Mouse (Mus musculus) retina, postnatal 7 days (tissue): ENCODE measurements at regions not wholly inside any gene's neighbourhood (a gene's known extent, or its start where the extent isn't known, plus 50 kb on each side); places are given as distances from the start of the nearest gene placed in this dataset.

ENCODE experiments used
- DNase-seq: peaks from one replicate; pipeline ENCODE4 v3.0.0-alpha.2; 2012; ENCODE audit warnings: low read depth, low spot score

DNA sequence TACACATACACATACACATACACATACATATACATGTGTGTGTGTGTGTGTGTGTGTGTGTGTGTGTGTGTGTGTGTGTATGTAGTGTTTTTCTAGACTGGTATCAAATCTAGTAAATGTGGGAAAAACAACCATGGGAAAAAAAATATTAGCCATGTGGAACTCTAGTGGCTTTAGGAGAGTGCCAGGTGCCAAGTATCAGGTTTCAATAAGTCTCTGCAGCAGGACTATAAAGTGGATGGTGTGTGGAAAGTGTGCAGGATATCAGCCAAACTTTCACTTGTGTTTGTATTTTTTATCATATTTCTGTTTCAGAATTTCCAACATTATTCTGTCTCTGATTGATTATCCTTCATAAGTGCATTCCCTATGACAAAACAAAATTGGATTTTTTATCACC lies 653.3 kb upstream of the Fam98a start:
- no peak for DNase-seq

DNA sequence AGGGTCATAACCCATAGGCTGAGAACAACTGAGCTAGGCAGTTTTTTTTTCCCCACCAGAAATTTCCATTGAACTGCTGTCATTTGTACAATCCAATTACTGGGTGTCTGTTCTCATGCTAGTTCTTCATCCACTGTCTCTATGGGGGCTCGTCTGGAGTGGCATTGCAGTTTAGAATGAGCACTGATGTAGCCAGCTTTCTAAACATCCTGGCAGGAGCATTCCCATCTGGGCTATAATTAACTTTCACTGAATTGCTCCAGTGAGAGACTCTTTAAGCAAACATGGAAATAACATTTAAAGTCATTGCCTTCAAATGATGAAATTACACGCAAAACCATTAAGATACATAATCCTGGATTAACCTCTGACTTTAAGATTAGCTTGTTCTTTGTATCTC lies 633.1 kb upstream of the Fam98a start:
- DNase-seq, result peak; percentile 5

DNA sequence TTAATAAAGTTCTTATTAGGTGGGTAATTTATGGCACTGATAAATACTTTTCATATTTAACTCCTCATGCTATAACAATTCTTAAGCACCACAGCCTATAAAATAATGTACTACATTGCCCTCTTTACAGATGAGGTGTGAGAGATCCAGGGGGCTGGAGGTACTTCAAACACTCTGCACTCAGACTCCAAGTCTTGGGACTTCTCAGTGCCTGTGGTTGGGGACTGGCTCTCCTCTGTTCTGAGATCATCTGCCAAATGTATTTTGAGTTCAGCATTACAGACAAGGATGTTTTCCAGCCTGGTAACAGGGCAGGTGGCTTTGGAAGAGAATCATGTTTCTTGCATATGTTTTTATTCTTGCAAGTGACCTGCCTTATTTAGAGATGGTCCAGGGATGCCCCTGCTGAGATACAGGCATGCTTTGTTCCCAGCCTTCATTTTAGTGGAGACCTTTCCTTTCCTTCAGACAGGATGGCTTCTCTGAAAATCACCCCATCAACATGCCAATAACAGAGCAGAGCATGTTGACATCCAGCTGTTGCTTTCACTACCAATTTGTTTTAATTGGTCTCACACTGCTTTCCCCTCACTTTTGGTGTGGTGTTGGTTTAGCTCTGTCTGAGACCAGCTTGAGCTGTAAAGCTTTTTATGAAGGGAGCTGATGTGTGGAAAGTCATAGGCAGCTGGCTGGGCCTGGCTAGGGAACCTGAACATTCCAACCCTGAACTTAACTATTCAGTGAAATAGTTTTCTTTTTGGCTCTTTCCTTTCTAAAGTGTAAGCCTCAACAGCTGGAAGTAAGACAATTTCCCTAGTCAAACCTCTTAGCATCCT lies 585.1 kb upstream of the Fam98a start:
- DNase-seq, result no peak

DNA sequence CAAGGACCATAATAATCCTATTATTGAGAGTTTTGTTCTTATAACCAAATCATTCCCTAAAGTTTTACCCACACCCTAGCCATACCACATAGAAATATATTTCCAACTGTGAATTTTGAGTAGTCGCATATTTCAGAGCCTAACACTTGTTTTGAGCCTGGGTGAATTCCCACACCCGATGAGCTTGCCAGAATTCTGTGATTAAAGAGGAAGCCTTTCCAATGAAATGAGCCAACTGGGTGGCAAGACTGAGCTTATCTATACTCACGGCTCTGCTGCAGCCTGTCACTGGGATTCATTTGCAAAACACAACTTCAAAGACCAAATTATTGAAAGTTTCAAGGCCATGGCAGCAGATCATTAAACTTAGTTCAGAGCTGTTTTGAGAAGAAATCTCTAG lies 582.3 kb upstream of the Fam98a start:
- no peak for DNase-seq

DNA sequence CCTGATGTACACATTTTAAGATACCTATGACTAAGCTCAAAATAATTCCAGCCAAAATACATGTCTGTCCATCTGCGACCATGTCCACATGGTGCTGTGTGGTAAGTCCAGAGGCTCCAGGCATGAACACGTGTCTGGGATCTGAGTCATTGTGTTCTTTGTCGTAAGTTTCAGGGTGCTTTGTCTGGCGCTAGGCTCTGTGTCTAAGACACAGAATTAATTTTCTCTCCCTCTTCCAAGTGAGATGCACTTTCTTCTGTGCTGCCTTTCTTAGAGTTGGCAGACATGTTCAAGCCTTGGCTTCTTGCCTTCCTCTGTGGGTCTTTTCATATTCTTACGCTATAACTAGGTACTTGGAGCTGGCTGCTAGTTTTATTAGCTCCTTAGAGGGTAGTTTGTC lies 573.5 kb upstream of the Fam98a start:
- DNase-seq, result no peak

DNA sequence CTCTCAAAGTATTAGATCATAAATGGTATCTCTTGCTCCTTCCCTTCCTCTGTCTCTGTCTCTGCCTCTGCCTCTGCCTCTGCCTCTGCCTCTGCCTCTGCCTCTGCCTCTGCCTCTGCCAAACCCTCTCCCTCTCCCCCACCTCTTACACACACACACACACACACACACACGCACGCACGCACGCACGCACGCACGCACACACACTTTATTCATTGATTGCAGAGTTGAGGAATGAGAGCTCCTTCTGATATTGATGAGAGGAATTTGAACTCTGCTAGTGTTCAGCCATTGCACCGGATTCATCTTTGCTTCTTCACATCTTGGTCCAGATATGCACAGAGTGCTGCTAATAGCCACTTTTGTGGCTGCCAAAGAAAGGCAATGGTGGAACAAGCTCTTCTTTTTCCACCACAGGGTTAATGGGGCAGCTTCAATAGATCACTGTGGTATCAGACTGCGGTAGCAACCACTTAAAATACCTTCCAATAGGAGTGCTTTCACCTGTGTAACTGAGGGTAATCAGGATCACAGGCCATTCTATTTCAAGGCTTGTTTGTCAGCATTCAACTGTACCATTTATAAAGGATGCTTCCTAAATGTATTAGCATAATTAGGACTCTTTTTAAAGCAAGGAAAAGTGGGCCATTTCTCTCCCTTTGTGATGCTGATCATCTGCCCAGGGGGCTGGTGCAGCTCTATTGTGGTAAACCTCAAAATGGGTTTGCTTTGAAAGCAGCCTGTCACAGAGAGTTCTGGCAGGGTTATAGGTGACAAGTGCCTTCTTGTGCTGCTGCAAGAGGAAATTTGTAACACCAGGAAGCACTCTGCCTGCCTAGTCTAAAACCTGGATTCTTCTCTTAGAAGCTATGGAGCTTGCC lies 559.8 kb upstream of the Fam98a start:
- DNase-seq, result no peak

DNA sequence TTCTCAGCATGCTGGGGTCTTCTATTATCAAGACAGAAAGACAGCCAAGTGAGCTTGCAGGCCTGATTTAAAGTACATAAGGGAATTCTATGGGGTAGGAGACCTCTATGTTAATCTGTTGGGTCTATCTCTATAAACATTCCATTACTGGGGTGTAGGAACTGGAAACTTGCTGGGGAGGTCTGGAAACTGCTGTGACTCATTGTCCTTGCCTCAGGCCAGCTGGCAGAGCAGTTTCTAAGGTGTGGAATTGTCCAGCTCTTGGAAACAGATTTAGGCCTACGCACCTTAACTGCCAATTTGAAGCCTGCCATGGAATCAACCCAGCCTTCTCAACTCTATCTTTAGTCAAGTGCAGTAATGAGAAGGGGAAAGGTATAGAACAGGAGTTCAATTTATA lies 559.1 kb upstream of the Fam98a start:
- no peak for DNase-seq

DNA sequence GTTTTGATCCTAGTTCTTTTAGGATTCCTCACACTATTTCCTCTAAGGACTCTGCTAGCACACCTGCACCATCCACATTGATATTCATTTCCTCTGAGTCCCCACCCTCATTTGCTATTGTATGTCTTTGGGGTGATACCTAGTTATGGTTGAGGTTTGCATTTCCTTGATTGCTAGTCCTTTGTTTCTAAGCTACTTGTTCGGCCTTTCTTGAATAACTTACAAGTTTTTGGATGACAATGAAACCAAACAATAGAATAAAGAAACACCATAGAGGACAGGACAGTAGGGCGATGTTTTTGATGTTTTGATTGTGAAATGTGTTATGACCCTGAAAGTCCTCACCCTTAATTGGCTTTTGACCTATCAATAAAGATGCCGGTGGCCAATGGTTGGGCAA lies 531.8 kb upstream of the Fam98a start:
- no peak for DNase-seq

DNA sequence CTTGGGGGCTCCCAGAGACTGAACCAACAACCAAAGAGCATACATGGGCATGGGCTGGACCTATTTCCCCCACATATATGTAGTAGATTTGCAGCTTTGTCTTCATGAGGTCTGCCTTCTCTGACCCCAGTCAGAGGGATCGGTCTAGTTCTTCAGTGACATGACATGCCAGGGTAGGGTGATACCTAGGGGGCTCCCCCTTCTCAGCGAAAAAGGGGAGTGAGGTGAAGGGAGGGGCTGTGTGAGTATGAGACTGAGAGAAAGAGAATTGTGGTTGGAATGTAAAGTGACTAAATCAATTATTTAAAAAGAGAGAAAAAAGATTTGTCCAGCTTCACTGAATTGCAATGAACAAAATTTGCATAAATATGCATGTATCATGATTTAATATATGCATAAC lies 530.0 kb upstream of the Fam98a start:
- DNase-seq, result no peak

DNA sequence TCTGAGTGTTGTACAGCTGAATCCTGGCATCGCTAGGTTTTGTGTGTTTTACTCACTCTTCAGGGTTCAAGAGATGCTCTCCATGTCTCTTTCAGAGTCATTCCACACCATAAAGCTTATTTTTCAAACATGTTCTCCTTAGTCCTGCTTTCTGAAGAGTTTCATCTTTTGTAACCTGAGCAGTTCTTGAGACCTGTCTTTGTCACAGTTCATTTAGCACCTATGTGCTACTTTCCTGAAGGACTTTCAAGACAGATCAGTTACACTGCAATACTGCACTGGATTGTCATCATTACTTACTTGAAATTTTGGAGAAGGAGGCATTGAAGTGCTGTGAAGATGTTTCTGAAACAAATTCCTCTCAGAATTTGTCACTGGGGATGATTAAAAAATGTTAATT lies 494.7 kb upstream of the Fam98a start:
- DNase-seq, result no peak

DNA sequence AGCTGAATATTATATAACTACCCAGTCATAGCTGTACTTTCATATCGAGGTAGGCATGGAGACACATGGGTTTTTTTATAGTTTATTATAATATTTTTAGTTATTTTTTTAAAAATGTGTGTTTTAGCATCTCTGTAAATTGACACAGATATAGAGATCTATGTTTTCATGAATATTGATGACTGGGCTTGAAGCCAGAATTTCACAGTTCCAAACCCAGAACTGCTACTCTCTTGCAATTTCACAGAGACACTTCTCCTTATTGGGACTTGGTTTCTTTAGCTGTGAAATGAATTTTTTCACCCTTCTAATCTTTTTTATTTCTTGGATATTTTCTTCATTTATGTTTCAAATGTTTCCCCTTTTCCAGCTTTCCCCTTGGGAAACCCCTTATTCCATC lies 481.0 kb upstream of the Fam98a start:
- DNase-seq, result no peak

DNA sequence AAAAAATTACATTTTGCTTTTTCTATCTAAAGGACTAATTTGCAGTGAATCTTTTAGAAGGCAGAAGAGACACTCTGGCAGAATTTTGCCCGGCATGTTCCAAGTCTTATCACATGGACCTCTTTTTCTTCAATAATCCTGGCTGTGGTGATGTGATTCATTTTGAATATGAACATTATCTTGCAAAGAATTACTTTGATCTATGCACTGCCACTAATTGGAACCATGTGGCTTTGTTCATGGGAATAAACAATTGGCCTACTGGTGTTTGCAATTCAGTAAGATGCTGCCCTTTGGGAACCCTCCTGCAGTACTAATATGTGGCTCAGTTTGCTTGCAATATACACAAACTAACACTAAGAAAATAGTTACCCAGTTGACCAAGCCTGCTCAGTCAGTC lies 456.3 kb upstream of the Fam98a start:
- DNase-seq, result no peak

DNA sequence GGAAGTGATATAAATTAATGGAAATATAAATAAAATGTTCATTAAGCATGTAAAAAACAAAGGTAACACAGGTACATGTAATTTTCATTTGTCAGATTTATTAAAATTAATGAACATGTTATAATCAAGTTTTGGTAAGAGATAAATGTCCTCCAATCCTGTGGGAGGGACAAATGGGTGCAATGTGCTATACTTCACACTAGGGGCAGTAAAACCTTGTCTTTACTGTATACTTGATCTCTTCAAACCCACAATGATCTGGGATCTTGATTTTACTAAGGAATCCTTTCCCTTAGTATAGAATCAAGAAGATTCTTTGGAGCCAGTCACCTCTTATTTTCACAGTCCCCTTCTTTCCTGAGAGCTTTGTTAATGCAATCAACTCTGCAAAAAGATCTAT lies 451.1 kb upstream of the Fam98a start:
- DNase-seq, result no peak

DNA sequence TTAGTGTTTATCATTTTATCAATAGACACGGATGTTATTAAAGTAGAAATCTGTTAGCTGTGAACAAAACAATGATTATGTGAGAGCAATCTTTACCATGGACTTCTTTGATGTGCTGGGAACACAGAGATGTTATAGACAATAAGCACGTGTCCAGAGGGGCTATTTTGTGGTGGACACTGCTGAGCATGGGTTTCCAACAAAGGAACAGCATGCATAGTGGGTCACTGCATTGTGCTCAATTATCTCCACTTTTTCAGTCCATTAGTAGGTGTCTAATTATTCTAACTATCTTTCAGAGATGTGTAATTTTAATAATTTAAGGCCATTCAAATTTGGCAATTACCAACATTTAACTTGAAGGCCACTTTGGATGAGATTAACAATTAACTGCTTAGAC lies 409.6 kb upstream of the Fam98a start:
- no peak for DNase-seq

DNA sequence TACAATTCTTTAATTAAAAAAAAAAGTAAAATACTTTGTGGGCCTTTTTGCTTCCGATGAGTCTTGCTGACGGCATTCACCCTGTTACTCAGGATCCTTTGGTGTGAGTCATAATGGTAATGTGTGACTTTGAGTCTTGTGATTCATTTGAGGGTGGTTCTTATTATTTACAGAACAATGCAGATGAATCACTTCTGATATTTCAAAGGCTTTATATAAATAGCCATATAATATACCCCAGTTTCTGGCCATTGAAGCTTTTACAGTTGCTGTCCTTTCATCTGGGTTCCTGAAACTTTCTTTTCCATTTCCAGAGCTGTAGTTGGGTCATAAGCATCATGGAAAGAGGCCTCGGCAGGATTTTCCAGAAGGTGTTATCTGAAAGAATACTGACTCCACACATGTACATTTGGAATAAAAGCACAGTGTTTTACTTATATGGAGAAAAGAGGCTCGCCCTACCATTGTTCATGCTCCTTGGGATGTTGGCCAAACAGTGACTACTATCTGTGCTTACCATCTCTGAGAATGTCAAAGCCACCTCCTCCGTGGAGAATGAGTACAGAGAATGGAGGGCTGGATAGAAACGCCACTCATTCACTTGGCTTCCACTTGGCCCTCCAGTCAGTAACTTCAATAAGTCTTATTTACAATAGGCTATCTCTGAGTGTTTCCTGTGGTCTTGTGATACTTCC lies 385.1 kb upstream of the Fam98a start:
- DNase-seq, result no peak

DNA sequence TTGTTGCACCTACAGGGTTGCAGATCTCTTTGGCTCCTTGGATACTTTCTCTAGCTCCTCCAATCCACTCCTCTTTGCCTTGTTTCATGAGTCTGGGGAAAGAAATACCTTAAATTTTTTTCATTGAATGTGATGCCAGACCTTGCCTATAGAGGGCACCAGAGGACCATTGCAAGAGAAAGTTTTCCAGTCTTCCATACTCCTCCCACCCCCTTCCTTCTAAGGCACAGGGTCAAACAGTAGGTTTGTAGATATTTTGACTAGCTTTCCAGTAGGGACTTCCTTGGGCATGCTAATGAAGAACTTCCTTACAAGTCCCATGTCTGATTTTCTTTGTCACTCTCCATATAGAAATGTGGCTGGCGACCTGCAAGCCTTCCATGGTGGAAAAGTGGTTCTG lies 379.3 kb upstream of the Fam98a start:
- peak; percentile 27 for DNase-seq

DNA sequence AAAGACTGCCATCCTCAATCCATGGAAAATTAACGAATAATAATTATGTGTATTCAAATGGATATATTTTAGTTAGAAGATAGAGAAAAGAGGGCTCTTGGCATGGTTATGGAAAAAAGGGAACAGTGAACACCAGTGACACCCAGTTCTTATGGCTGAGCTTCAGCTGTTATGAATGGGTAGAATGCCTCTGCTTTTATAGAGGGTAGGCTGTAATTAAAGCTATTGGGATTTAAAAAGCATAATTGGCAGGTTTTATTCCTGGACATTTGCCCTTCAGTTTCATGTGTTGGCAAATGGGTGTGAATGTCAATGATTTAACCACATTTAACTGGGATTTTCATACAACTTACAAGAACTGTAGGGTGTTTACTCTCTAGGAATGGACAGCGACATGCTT lies 368.5 kb upstream of the Fam98a start:
- DNase-seq, result no peak

DNA sequence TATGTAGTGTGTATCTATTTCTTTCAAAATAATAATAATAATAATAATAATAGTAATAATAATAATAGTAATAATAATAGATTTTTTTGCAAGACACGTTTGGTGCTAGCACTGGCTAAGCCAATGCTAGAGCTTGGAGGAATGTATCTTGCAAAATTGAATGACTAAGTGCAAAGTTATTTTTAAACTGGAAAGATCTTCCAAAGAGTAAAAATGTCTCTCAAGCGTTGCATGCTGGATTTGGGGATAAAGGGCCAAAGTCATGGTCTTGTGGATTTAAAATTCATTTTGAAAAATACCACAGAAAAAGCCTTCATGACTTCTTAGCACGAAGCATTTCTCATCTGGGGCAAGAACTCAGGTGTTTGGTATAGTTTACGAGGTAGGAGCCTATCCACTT lies 365.3 kb upstream of the Fam98a start:
- DNase-seq, result no peak

DNA sequence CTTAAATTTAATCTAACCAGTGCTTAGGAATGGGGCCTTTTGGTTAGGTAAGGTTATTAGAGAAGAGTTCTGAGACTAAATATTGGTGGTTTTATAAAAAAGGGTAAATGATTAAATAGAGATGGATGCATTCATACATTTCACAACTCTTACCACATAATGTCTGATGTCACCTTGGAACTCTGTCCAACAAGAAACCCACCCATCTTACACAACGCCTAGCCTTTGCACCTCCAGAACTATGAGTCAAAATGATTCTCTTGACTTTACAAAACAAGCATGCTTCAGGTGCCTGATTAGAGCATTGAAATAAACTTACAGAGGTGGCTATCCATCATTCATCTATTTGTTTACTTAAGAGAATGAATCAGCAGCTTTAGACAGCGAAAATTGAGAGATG lies 364.8 kb upstream of the Fam98a start:
- DNase-seq, result no peak

DNA sequence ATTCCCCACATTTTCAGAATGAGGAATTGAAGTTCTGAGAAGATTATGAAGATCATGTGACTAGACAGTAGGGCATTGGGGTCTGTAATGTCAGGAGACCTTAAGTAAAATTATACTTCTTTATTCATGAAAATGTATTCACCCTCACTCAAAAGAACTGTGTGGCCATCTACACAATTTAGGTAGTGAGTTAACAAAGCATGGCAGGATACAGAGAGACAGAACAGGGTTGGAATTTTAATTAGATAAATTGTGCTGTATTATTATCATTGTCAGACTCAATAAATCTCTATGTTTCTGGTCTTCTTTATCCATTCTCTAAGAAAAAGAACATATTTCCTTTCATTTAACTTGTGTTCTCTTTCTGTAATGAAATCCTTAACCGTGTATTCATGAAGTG lies 363.5 kb upstream of the Fam98a start:
- no peak for DNase-seq

DNA sequence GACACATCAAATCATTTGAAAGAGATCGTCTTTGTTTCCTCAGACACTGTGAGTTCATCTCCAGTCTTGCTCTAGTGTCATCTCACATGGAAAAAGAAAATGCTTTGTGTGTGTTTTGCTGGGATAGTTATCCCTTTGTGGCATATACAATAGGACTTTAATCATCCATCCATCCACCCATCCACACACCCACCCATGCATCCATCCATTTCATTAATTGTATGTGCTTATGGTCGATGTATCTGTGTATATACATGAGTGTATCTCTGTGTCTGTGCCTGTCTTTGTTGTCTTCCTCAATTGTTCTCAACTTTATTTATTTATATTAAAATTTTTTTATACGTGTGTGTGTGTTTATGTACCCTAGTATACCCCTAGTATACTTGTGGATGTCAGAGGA lies 355.3 kb upstream of the Fam98a start:
- no peak for DNase-seq

DNA sequence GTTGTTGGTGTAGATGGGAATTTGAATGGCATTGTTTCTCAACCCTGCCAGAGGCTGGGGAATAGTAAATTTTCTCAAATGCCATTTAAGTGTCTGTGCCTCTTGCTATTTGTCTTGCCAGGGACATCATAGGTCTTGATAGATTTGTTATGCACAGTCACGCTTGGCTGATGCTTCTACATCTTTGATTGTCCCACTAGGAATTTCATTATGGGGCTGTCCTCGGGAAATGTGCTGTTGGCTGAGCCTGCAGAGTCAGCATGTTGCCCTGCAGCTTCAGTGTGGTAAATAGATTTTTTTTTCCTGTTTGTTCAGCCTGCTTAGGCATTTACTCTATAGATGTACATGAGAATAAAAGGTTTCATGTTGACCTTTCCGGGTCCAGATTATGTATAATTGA lies 354.9 kb upstream of the Fam98a start:
- DNase-seq, result no peak
